Mouse (Mus musculus) hindbrain, embryonic 14.5 days (tissue): ENCODE results near the gene Zkscan5. TPM values are rescaled to one million over a fixed set of nuclear protein-coding genes. Genes with fewer than 3 reads are reported as not detected.

ENCODE experiments used
- polyA plus RNA-seq: library from polyadenylated mRNA; unstranded; fragments of >200 nt; fragmentation: Nextera tagmentation; extraction: Ambion mirVana; gene quantifications from 2 replicates; pipeline ENCODE4 v1.2.1, GENCODE M21; 2014

The Zkscan5 gene
- polyA plus RNA-seq, 1 experiment from 2014 or later, result 12.0 TPM

Other genes with a start within 250 kb of the Zkscan5 start
- gene Smurf1, start 238.7 kb upstream of the Zkscan5 start, polyA plus RNA-seq, result 43.6 and 44.0 TPM in 2 replicates
- gene Gm4871, start 171.8 kb upstream of the Zkscan5 start, polyA plus RNA-seq, result not detected in 2 replicates
- gene 1700018F24Rik, start 161.6 kb upstream of the Zkscan5 start, polyA plus RNA-seq, result not detected in 2 replicates
- 245 and 252 TPM in 2 replicates for gene Arpc1a, start 120.7 kb upstream of the Zkscan5 start, polyA plus RNA-seq
- not detected in 2 replicates for gene Kpna7, start 120.5 kb upstream of the Zkscan5 start, polyA plus RNA-seq
- 44.2 and 51.8 TPM in 2 replicates for gene Arpc1b, start 90.3 kb upstream of the Zkscan5 start, polyA plus RNA-seq
- gene Pdap1, start 64.3 kb upstream of the Zkscan5 start, polyA plus RNA-seq, result 95.5 and 96.3 TPM in 2 replicates
- gene Bud31, start 64.2 kb upstream of the Zkscan5 start, polyA plus RNA-seq, result 177 and 188 TPM in 2 replicates
- 17.5 and 18.2 TPM in 2 replicates for gene Ptcd1, start 37.5 kb upstream of the Zkscan5 start, polyA plus RNA-seq
- 27.7 and 29.3 TPM in 2 replicates for gene Cpsf4, start 37.3 kb upstream of the Zkscan5 start, polyA plus RNA-seq
- 561 and 664 TPM in 2 replicates for gene Atp5j2, start 12.5 kb upstream of the Zkscan5 start, polyA plus RNA-seq
- gene Zkscan14, start 2.7 kb upstream of the Zkscan5 start, polyA plus RNA-seq, result 12.3 and 13.9 TPM in 2 replicates
- 40.1 and 42.0 TPM in 2 replicates for gene Zfp655, start 27.2 kb downstream of the Zkscan5 start, polyA plus RNA-seq
- gene Zscan25, start 75.9 kb downstream of the Zkscan5 start, polyA plus RNA-seq, result 0.54 and 1.1 TPM in 2 replicates
- gene Cyp3a57, start 140.7 kb downstream of the Zkscan5 start, polyA plus RNA-seq, result not detected in 2 replicates